Mouse (Mus musculus) cerebellum, postnatal 36 days (tissue): Measurements from ENCODE around the gene Fbxl3.

Source experiments
- DNase-seq, 2 experiments: peaks; one replicate each; pipeline ENCODE4 v3.0.0; 2021 to 2022; ENCODE audit warnings: mixed read lengths in 2 of 2

The Fbxl3 gene

GRCm38 (mm10) chr14:103079209-103079977, 20.0 kb downstream of the Fbxl3 start:
- DNase-seq: peak; percentile 82 to 83

GRCm38 (mm10) chr14:103078006-103078912, 21.1 kb downstream of the Fbxl3 start:
- peak; percentile 25 to 37 for DNase-seq

DNA sequence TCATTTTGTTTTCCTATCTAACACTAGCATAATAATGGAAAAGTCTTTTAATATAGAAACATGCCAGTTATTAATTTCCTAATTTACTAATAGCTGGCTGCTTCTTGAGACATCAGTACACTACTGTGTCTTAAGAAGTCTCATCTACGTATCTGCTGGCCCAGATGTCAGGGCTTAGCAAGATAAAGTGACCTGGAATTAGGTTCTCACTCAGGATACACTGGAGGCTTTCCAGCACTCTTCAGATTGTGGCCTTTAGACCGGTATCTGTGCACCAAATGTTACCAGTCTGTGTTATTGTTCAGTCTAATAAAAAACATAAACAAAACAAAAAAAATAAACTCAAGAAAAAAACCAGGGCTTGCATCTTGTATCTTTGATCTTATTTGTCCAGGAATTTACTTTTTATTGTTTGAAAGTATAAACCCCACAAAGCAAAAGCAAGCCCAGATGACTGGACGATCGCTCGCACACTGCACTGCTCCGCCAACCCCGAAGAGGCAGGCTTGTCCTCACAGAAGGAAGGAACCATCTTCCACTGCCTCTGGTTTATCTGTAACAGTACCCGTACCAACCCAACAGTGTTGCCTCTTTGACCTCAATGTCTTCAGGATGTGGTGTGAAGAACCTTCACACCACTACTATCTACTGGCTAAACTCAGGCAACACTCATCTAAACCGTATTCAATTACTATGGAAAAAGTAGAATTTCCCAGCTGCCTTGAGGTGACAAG, 21.9 kb downstream of the Fbxl3 start:
- no peak for DNase-seq

DNA sequence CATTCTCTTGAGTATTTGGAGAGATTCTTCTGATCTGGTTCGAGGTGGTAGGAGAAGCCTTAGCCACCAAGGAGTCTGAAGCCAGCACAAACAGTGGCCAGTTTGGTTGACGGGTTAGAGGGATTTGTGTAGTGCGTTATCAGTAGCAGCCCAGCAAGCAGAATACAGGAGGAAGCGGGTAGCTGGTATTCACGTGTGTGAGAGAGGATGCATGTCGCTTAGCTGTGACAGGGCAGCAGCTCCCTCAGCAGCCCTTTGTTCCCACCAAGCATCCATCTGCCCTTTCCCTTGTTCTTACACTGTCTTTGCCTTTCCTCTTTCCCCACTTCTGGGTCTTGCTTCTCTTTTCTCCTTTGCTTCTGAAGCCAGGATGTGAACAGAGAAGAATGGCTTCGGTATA, 24.2 kb downstream of the Fbxl3 start:
- no peak for DNase-seq

DNA sequence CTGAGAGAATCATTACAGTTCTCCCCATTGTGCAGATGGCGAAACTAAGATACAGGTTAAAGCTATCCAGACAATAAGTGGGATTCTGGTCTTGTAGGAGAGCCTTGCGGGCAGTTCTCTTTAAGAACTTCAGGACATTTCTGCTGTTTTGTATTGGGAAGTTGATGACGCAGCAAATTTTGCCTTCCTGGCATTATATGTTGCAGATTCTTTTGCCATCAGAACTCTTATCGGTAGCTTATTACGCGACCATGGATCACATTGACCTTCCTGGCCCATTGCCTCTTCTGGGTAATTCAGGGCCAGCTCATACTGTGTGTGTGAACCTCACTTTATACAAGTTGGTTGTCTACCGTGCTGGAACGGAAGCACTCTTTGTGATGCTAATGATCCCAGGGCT, 25.5 kb downstream of the Fbxl3 start:
- DNase-seq: no peak

- DNase-seq: no peak
Measured at GRCm38 (mm10) chr14:103072731-103073130, 26.6 kb downstream of the Fbxl3 start.

GRCm38 (mm10) chr14:103071471-103071870, 27.9 kb downstream of the Fbxl3 start:
- no peak for DNase-seq

DNA sequence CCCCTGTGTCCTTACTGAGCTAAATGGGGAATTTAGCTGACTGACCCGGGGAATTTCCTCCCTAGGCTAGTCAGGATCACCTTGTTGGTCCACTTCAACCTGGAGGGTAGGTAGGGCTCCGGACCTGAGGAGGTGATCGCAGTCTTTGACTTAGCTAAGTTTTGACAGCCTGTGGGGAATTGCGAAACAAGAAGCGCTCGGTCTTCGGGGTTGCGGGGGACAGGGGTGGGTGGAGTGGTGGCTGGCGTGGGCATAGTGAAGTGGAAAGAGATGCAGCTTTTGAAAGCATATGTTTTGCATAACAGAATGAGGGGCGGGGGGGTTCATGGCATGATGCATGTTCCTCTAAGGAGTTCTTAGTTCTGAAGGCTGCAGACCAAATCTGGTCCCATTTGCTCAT, 28.6 kb downstream of the Fbxl3 start:
- DNase-seq: peak in 1 of 2 experiments; percentile 20

DNA sequence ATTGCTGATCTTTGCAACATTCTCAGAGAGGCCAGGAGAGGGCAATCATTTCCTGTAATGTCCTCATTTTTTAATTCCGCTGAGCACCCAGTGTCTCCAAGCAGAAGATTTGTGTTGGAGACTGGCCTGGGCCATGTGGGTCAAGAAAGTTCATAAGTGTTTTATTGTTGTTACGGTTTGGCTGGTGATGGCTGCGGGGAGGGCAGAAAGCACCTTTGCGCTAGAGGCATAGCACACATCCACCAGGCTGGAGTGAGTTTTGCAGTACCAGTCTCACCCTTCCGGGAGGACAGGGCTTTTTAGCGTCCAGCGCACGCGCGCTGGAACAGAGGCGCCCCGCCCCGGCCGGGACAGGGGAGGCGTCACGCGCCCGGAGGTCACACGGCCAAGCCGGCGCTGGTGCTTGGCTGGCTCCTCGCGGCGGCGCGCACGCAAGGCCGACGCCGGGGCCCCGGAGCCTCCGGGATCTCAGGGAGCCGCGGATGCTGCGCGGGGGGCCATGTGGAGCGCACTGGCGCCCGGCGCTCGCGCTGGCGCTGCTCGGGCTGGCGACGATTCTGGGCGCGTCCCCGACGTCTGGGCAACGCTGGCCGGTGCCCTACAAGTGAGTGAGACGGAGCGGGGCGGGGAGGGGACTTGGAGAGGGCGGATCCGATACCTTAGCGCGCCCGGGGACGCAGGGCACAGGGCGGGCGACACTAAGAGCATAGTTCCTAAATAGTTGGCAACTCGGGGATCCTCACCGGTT, 29.3 kb downstream of the Fbxl3 start, which contains the start of gene Cln5:
Gene Cln5 (plus strand): TSS at position 353 of the 748 bp plus-strand sequence.
- peak; percentile 88 to 96 for DNase-seq

- no peak for DNase-seq
Measured at GRCm38 (mm10) chr14:103069465-103069863, 29.9 kb downstream of the Fbxl3 start.

- DNase-seq: peak; percentile 83 to 92
Measured at GRCm38 (mm10) chr14:103065294-103066167, 33.8 kb downstream of the Fbxl3 start.

- DNase-seq: no peak
Measured at GRCm38 (mm10) chr14:103059495-103059894, 39.9 kb downstream of the Fbxl3 start.

GRCm38 (mm10) chr14:103058998-103059397, 40.4 kb downstream of the Fbxl3 start:
- no peak for DNase-seq

GRCm38 (mm10) chr14:103056601-103057000, 42.8 kb downstream of the Fbxl3 start:
- no peak for DNase-seq

DNA sequence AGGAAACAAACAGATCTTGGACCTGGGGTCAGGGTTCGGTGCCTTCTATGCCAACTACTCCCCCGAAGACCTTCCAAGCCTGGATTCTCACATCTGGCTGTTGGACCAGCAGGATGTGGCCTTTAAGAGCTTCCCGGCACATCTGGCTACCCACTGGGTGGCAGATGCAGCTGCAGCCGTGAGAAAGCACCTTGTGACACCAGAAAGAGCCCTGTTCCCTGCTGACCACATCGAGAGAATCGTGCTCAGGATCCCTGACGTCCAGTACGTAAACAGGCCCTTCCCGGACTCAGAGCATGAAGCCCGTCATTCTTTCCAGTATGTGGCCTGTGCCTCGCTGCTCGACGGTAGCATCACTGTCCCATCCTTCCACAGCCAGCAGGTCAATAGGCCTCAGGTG, 44.6 kb downstream of the Fbxl3 start:
- DNase-seq: no peak

GRCm38 (mm10) chr14:103051159-103051769, 48.1 kb downstream of the Fbxl3 start:
- DNase-seq: peak; percentile 61 to 64

DNA sequence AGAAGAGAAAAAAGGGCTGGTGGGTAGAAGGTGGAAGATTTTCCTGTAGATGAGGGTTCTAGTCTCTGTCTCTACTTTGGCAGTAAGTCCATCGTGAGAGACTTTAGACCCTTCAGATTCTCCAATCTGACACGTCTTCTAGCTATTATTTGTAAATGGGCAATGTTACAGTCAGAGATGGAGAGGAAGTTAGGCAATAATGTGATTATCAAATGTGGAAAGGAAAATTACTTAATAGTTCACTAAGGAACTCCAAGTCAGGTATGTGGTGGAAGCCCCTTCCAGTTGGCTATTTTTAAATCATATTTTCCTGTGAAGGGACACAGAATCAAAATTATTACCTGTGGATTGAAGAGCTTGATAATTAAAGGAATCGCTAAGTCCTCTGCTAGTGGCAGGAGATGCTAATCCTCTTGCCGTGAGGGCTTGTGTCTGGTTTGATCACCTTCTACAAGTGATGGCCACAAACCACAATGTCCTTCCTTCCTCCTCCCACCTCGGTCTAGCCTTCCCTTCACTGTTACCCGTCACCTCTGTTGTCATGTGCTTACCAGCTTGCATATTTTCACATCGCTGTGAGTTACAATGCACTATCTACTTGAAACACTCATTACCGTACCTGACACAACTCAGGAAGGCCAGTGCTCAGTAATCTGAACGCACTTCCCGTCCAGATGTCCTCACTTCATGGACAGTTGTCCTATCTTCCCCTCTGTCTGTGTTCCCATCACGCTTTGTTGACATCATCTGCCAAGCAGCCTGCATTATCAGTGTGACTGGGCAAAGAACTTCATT, 50.9 kb downstream of the Fbxl3 start:
- DNase-seq: no peak

GRCm38 (mm10) chr14:103046677-103047076, 52.7 kb downstream of the Fbxl3 start, which contains the start of gene Acod1:
Acod1 (plus strand) TSS chr14:103046977.
- DNase-seq: no peak

- no peak for DNase-seq
Measured at GRCm38 (mm10) chr14:103037016-103037415, 62.4 kb downstream of the Fbxl3 start.

GRCm38 (mm10) chr14:103034076-103034475, 65.3 kb downstream of the Fbxl3 start:
- no peak for DNase-seq
